Mouse (Mus musculus) midbrain, embryonic 11.5 days (tissue): Measurements from ENCODE around the gene Klra4. TPM values are rescaled to one million over a fixed set of nuclear protein-coding genes. Genes with fewer than 3 reads are reported as not detected.

Experiments
- polyA plus RNA-seq: library from polyadenylated mRNA; unstranded; fragments of >200 nt; fragmentation: Nextera tagmentation; extraction: Ambion mirVana; gene quantifications from 2 replicates; pipeline ENCODE4 v1.2.1, GENCODE M21; 2014

Klra4 gene
- polyA plus RNA-seq, 1 experiment from 2014 or later, result not detected

Other genes with a start within 250 kb of the Klra4 start
- not detected in 2 replicates for gene Gm17631, start 204.6 kb downstream of the Klra4 start, polyA plus RNA-seq
- not detected in 2 replicates for gene Klra17, start 190.6 kb downstream of the Klra4 start, polyA plus RNA-seq
- not detected in 2 replicates for gene Klra5, start 149.6 kb downstream of the Klra4 start, polyA plus RNA-seq
- not detected in 2 replicates for gene Klra6, start 40.3 kb downstream of the Klra4 start, polyA plus RNA-seq
- not detected in 2 replicates for gene Klra8, start 62.6 kb upstream of the Klra4 start, polyA plus RNA-seq
- gene Klra9, start 125.8 kb upstream of the Klra4 start, polyA plus RNA-seq, result not detected in 2 replicates
- gene Klra7, start 166.1 kb upstream of the Klra4 start, polyA plus RNA-seq, result not detected in 2 replicates
- not detected in 2 replicates for gene Klra10, start 214.7 kb upstream of the Klra4 start, polyA plus RNA-seq